Mouse (Mus musculus) midbrain, embryonic 11.5 days (tissue): Measurements from ENCODE around the gene Pla2g2e. TPM values are rescaled to one million over a fixed set of nuclear protein-coding genes. Genes with fewer than 3 reads are reported as not detected.
A peak's percentile ranks its signal among the peaks of the same experiment; 100 is the strongest.

Experiments used
- ATAC-seq: fragments of 200-750 bp; cut with Nextera tagmentation; 2 replicates; pipeline ENCODE4 v1.8.0; 2017; ENCODE audit warnings: moderate TSS enrichment, moderate library complexity; ENCODE audit not compliant: low FRiP score
- DNase-seq: peaks from one replicate; pipeline ENCODE4 v3.0.0; 2015; ENCODE audit warnings: low spot score; ENCODE audit errors: missing footprints
- H3K27ac ChIP-seq: fragments of 300-500 bp; sonication (generic); 2 replicates; pipeline ENCODE4 v1.5.1; 2014; ENCODE audit warnings: low read depth, low read length
- H3K27me3 ChIP-seq: fragments of 300-500 bp; sonication (generic); 2 replicates; pipeline ENCODE4 v1.6.1; 2014; ENCODE audit warnings: mild to moderate bottlenecking, low read length, moderate library complexity, mixed read lengths; ENCODE audit not compliant: control insufficient read depth, insufficient read depth
- H3K36me3 ChIP-seq: fragments of 300-500 bp; sonication (generic); 2 replicates; pipeline ENCODE4 v1.6.1; 2014; ENCODE audit warnings: mild to moderate bottlenecking, low read length, moderate library complexity, mixed read lengths; ENCODE audit not compliant: control insufficient read depth, insufficient read depth
- H3K4me1 ChIP-seq: fragments of 300-500 bp; sonication (generic); 2 replicates; pipeline ENCODE4 v1.6.1; 2014; ENCODE audit warnings: low read length; ENCODE audit not compliant: control insufficient read depth, insufficient read depth
- H3K4me2 ChIP-seq: fragments of 300-500 bp; sonication (generic); 2 replicates; pipeline ENCODE4 v1.6.1; 2014; ENCODE audit warnings: mild to moderate bottlenecking, moderate library complexity
- H3K4me3 ChIP-seq: fragments of 300-500 bp; sonication (generic); 2 replicates; pipeline ENCODE4 v1.5.1; 2014; ENCODE audit warnings: low read depth, low read length
- H3K9ac ChIP-seq: fragments of 300-500 bp; sonication (generic); 2 replicates; pipeline ENCODE4 v1.6.1; 2014; ENCODE audit warnings: low read length
- H3K9me3 ChIP-seq: fragments of 300-500 bp; sonication (generic); 2 replicates; pipeline ENCODE4 v1.6.1; 2016; ENCODE audit warnings: low read length; ENCODE audit not compliant: control insufficient read depth
- WGBS: fragments of 180-500 bp; shearing (Covaris S2); extraction: QIAGEN DNeasy Blood & Tissue Kit; methylation state at CpG from one replicate; pipeline ENCODE4 v1.1.7; 2014; 5-methylcytosine and 5-hydroxymethylcytosine counted together
- polyA plus RNA-seq: library from polyadenylated mRNA; unstranded; fragments of >200 nt; fragmentation: Nextera tagmentation; extraction: Ambion mirVana; gene quantifications from 2 replicates; pipeline ENCODE4 v1.2.1, GENCODE M21; 2014

Gene Pla2g2e
- polyA plus RNA-seq, 1 experiment from 2014 or later, result not detected

DNA sequence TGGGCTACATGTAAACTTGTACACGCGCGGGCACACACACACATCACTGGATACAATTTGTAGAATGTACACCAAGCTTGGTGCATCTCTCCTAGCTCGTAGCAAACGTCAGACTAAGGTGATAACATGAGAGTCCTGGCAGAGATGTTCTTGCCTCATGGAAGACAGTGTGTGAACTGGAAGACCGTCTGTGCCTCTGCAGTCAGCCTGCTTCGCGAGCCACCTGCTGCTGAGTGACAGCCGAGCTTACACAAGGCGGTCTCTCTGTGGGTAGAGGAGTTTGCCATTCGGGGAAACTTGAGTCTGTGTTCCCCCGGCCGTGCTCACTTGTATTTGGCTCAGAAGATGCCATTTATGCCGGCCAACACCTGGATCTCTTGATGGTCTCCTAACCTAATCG is 19.3 kb upstream of the Pla2g2e start:
- no peak for DNase-seq
- ATAC-seq, result no peak
- Histone ChIP-seq H3K27ac (no peak overlapping the region), H3K36me3 (no peaks in the 10 kb centered on the region), H3K4me1 (no peaks in the 10 kb centered on the region), H3K4me3 (no peak overlapping the region), H3K4me2 (no peak overlapping the region), H3K9me3 (no peaks in the 10 kb centered on the region), H3K9ac (no peak overlapping the region), H3K27me3 (no peaks in the 10 kb centered on the region)
- 85% methylated on average over 15 of the region's 15 CpGs for WGBS

- Histone ChIP-seq H3K4me2 (peak overlapping the region; percentile 48), H3K4me3 (peak overlapping the region; percentile 23), H3K27ac (no peak overlapping the region), H3K9ac (peak overlapping the region; percentile 29; the same call in 1 of the 2 replicates), H3K9me3 (no peaks in the 10 kb centered on the region), H3K36me3 (no peaks in the 10 kb centered on the region), H3K4me1 (no peaks in the 10 kb centered on the region), H3K27me3 (no peaks in the 10 kb centered on the region)
- 10% methylated on average over 9 of the region's 9 CpGs for WGBS
- DNase-seq, result peak; percentile 92
- no peak for ATAC-seq
Observed at GRCm38 (mm10) chr4:138859245-138859644, 18.5 kb upstream of the Pla2g2e start.

- Histone ChIP-seq H3K27ac (no peak overlapping the region), H3K4me3 (peak overlapping the region; percentile 23), H3K36me3 (no peaks in the 10 kb centered on the region), H3K4me2 (peak overlapping the region; percentile 48), H3K9me3 (no peaks in the 10 kb centered on the region), H3K4me1 (no peaks in the 10 kb centered on the region), H3K27me3 (no peaks in the 10 kb centered on the region), H3K9ac (peak overlapping the region; percentile 29; the same call in 1 of the 2 replicates)
- ATAC-seq, result peak; percentile 81
- WGBS, result 6% methylated on average over 13 of the region's 13 CpGs
- peak; percentile 99 for DNase-seq
Observed at GRCm38 (mm10) chr4:138859728-138860127, 18.0 kb upstream of the Pla2g2e start.

GRCm38 (mm10) chr4:138863344-138863998 is 14.3 kb upstream of the Pla2g2e start, which contains the start of gene Pla2g5:
Gene Pla2g5 (minus strand): TSS chr4:138863482.
- WGBS, result 77% methylated on average over 10 of the region's 10 CpGs
- Histone ChIP-seq H3K9ac (no peak within 1 kb of the TSS), H3K27me3 (no peaks in the 10 kb centered on the region), H3K36me3 (no peaks in the 10 kb centered on the region), H3K4me3 (no peak within 1 kb of the TSS), H3K9me3 (no peaks in the 10 kb centered on the region), H3K4me1 (no peaks in the 10 kb centered on the region), H3K4me2 (no peak within 1 kb of the TSS), H3K27ac (no peak within 1 kb of the TSS)
- DNase-seq (no peak), ATAC-seq (no peak)

DNA sequence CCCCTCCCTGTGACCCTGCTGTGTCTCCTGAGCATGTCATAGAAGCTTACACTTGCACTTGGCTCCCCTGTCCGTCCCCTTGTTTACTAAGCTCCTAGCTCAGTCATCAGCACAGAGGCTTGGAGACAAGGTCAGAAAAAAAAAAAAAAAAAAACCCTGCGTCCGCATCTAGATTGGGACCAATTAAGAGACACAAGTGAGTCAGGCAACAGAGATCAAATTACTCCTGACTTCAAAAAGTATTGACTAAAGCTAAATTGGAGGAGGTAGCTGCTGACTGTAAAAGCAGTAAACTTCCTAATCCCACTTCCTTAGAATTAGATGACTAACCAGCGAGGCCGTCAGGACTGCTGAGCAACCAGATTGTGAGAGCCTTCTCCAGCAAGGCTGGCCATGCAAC is 12.7 kb upstream of the Pla2g2e start:
- H3K4me1 ChIP-seq, result no peaks in the 10 kb centered on the region
- H3K36me3 ChIP-seq, result no peaks in the 10 kb centered on the region
- H3K9me3 ChIP-seq, result no peaks in the 10 kb centered on the region
- ATAC-seq, result no peak
- no peak overlapping the region for H3K4me2 ChIP-seq
- whole genome bisulfite sequencing, result 70% methylated on average over 5 of the region's 5 CpGs
- no peak overlapping the region for H3K27ac ChIP-seq
- H3K9ac ChIP-seq, result no peak overlapping the region
- H3K4me3 ChIP-seq, result no peak overlapping the region
- no peaks in the 10 kb centered on the region for H3K27me3 ChIP-seq
- no peak for DNase-seq

GRCm38 (mm10) chr4:138865991-138866390 is 11.8 kb upstream of the Pla2g2e start:
- Histone ChIP-seq H3K4me1 (no peaks in the 10 kb centered on the region), H3K4me2 (no peak overlapping the region), H3K4me3 (no peak overlapping the region), H3K9ac (no peak overlapping the region), H3K36me3 (no peaks in the 10 kb centered on the region), H3K27ac (no peak overlapping the region), H3K27me3 (no peaks in the 10 kb centered on the region), H3K9me3 (no peaks in the 10 kb centered on the region)
- ATAC-seq, result no peak
- WGBS, result 75% methylated on average over 6 of the region's 6 CpGs
- no peak for DNase-seq

GRCm38 (mm10) chr4:138866413-138866812 is 11.3 kb upstream of the Pla2g2e start:
- Histone ChIP-seq H3K27ac (no peak overlapping the region), H3K9me3 (no peaks in the 10 kb centered on the region), H3K36me3 (no peaks in the 10 kb centered on the region), H3K27me3 (no peaks in the 10 kb centered on the region), H3K4me1 (no peaks in the 10 kb centered on the region), H3K9ac (no peak overlapping the region), H3K4me2 (no peak overlapping the region), H3K4me3 (no peak overlapping the region)
- DNase-seq, result peak; percentile 96
- WGBS, result 17% methylated on average over 7 of the region's 7 CpGs
- no peak for ATAC-seq

DNA sequence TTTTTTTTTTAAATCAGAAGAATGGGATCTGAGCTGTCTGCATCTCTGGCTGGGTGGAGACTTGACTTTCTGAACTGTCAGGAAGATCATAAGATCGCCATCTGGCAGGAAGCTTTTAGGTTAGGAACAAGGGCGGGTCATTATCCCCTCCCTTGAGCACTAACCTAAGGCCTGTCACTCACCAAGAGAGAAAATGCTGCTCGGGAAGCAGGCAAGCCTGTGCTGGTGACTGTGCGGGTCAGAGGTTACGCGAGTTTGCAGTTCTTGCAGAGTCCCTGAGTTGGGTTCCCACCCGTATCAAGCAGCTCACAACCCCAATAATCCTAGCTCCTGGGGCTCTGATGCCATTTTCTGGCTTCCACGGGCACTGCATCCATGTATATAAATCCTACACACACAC is 9.1 kb upstream of the Pla2g2e start:
- H3K9me3 ChIP-seq, result no peaks in the 10 kb centered on the region
- H3K4me3 ChIP-seq, result no peak overlapping the region
- WGBS, result 51% methylated on average over 8 of the region's 8 CpGs
- no peak for DNase-seq
- H3K36me3 ChIP-seq, result no peaks in the 10 kb centered on the region
- H3K27me3 ChIP-seq, result no peaks in the 10 kb centered on the region
- H3K4me2 ChIP-seq, result no peak overlapping the region
- H3K9ac ChIP-seq, result no peak overlapping the region
- H3K27ac ChIP-seq, result no peak overlapping the region
- H3K4me1 ChIP-seq, result no peaks in the 10 kb centered on the region
- ATAC-seq, result no peak

DNA sequence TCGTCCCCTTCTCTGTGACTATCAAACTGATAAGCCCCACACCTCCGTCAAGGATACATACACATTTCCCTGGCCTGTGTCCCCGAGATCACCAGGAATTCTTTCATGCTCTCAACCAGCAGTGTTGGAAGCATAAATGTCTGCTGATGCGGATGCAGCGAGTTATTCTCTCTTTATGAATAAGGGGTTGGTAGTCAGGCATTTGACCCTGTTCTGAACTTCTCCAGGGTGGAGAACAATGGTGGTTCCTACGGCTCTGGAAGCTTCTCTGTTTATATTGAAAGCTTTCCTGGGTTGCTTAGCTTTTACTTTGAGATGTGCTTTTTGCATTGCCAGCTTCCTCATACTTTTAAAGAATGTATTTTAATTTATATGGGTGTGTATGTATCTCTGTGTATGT is 3.9 kb upstream of the Pla2g2e start, which contains the start of gene Gm13030:
Gm13030 (minus strand) TSS at position 101 of the 400 bp plus-strand sequence.
- Histone ChIP-seq H3K9ac (no peak within 1 kb of the TSS), H3K36me3 (no peaks in the 10 kb centered on the region), H3K27me3 (no peaks in the 10 kb centered on the region), H3K4me2 (no peak within 1 kb of the TSS), H3K9me3 (no peaks in the 10 kb centered on the region), H3K27ac (no peak within 1 kb of the TSS), H3K4me3 (no peak within 1 kb of the TSS), H3K4me1 (no peaks in the 10 kb centered on the region)
- DNase-seq (no peak), ATAC-seq (no peak)
- 87% methylated on average over 6 of the region's 6 CpGs for WGBS
